Mouse (Mus musculus) heart, adult 18-20 months (tissue): ENCODE results near the gene Spsb1. TPM values are rescaled to one million over a fixed set of nuclear protein-coding genes. Genes with fewer than 3 reads are reported as not detected.

Experiments
- DNase-seq, 2 experiments: peaks; one replicate each; pipeline ENCODE4 v3.0.0; 2021 to 2022; ENCODE audit warnings: mixed read lengths in 1 of 2
- total RNA-seq, 2 experiments: library from RNA; stranded (reverse); gene quantifications; 2 replicates each; pipeline ENCODE4 v1.2.3; 2021

Gene Spsb1
- total RNA-seq, 2 experiments from 2014 or later, result 34.1 to 41.4 TPM

DNA sequence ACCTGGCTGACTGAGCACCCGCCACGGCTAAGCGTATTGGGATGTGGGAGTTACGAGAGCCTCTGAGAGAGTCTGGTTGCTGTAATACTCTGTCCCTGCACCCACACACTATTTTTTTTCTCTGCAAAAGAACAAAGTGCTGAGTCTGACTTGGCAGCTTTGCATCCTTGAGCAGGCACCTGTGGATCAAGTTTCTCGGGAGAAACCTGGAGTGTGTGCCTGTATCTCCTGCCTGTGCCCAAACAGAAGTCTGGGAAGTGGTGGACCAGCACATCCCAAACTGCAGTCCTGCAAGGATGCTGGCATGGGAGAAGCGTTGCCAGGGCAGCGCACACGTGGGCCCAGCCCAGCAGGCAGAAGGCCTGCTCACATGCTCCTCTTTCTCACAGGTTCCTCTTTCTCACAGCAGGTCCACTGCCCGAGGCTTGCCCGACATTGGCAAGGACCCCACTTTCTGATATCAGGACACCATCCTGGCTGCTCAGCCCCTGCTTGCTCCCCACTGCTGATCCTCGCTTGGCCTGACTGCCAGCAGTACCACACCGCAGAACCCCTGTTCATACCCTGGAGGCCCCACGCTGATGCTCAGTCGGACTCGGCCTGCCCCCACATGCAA, 36.3 kb downstream of the Spsb1 start:
- DNase-seq, result no peak

DNA sequence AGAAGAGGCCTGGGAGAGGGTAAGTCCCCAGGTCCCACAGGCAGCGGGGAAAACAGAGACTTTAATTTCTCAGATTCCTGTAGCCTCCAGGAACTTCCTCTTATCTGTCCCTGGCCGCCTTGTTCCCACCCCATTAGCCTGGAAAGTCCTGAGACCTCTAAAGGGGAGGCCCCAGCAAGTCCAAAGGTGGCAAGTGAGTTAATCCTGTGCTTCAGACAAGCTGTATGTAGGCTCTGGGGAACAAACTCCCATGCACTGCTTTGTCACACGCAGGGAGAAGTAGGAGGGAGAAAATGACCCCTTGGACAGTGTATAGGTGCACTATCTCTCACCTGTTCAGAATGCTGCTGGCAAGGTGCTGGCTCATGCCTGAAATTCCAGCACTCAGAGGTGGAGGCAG, 38.0 kb downstream of the Spsb1 start:
- DNase-seq, result no peak

DNA sequence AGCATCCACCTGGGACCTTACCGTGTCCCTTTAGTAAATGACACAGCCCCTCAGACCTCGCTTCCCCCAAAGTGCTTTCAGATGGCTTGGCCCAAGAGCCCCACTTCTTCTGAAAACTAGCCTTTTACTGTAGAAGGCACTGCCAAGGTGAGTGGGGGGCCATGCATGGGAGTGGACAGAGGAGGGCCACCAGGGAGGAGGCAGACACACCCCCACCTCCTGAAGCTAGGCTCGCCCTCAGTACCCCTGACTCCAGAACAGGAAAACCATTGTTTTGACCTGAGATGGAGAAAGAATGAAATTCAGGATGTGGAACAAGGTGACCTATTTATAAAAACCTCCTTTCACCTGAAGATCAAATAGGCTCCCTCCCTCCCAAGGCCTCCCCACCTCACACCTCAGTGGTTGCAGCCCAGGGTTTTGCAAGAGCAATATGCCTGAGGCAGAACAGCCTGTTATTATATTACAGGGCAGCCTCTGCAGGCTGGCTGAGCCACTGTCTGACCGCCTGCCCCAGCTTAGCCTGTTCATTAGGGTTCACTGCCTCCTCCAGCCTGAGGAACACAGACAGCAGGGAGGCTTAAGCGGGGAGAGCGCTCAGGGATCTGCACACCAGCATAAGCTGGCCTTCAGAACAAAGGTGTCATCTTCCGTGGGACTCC, 41.0 kb downstream of the Spsb1 start:
- no peak for DNase-seq

DNA sequence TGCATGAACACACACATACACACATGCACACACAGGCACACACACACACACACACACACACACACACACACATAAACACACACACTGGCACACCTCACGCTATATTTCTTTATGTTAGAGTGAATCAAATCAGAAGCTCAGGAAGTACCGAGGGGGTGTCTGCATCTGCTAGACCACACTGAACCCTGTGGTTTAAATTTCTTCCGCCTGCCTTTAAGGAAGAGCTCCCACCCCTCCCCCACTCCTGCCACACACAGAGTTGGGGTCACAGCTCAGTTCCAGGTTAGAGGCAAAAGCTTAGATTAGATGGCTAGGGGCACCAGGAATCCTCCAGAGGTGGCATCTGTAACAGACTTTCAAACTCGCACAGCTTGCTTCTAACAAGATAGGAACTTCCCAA, 42.4 kb downstream of the Spsb1 start:
- DNase-seq, result no peak

DNA sequence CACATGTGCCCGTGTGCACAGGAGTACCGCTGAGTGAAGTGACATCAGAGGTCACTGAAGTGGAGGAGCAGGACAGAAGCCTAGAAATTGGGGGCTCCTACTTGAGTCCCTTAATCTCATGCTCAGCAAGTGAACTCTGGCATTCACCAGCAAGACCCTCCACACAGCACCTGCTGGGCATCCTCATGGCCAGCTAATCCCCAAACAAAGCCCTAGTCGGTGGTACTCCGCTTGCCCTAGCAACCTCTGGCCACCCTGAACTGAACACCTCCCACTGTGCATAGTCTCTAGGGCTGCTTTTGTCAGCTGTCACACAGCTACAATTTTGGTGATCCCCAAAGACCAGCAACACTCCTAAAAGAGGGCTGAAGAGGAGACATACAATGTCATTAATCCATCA, 44.3 kb downstream of the Spsb1 start:
- DNase-seq, result no peak

DNA sequence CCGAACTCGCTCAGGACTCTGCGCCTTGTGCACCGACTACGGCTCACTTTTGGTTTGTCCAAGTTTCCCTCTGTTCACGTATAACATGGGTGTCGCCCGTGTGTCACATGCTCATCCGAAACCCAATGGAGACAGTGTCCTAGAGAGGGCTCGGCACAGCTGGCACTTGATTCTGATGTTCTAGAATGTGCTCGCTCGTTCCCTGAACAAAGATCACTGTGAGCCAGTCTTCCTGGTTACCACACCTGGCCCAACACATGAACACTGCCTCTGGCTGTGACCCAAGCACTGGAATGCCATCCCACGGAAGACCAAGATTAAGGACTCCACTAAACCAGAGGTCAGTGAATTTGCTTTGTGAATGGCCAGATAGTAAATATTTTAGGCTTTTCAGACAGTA, 45.3 kb downstream of the Spsb1 start:
- no peak for DNase-seq

DNA sequence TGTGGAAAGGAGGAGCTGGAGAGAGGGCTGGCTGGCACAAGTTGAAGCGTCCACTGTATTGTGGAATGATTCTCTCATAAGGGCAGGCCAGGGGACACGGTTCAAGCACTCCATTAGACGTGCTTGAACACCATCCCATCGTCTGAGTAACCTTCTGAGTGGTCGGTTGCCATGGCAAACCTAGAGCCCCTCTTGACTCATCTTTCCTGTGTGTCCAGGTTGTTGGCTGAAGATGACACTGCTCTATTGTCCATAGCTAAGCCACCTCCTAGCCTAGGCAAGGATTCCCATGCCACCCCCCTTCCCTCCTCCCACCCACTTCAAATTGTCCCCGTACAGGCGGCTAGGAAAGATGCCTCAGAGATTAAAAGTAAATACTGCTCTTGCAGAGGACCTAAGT, 45.9 kb downstream of the Spsb1 start:
- no peak for DNase-seq

DNA sequence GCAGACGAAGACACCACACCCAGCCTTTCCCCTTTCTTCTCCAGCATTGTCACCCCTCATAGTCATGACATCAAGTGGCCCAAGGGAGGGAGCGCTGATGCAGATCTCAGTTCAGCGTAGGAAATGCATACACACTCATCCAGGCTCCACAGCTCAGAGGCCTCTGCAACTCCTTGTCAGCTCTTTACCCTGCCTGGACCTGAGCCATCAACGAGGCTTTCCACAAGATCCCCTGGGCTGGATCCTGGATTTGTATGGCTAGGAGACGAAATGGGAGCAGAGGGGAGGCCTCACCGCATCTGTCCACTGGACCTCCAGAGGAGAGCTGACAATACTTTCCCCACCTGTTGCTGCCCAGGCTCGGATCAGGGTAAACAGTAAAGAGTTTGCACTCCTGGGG, 47.2 kb downstream of the Spsb1 start:
- no peak for DNase-seq

DNA sequence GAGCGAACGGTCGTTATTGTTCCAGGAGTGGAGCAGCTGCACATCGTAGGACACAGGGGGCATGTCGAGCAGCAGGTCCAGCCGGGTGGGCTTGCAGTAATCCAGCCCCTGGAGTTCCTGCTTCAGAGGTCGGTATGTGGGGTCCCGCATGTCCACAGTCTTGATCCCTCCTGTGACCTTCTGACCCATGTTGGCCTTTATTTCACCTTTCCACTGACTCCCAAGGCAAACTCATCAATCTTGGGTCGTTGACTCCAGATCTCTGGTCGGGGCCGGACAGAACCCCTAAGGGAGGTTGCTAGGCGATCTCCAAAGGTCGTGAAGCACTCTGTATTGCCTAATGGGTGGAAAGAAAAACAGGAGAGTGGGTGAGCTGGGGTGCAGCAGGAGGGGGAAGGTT, 47.9 kb downstream of the Spsb1 start:
- no peak for DNase-seq

DNA sequence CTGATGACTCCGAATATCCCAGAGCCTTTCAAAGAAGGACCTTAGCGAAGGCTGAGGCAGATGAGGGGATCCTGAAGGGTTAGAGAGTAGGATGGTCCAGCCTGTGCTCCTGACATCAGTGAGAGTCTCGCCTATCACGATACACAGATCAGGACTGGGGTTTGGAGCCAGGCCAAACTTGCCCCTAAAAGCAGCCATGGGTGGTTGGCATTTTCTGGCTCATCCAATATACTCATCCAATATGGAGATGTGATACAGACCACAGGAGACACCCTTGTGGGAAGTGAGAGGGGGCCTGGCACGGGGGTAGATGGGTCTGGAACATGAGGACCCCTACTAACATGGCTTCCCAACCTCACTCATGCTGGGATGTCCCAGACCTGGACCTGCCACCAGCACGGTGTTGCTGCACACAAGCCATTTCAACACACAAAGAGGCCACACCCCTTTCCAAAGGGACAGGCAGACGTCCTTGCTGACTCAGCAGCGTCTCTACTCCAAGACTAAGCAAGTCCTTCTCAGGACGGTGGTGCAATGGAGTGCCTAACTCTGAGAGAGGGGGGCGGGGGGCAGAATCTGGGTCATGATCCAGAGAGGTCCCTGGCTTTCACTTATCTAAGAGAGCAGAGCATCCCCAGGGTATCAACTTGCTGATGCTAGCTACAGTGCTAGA, 49.4 kb downstream of the Spsb1 start:
- DNase-seq, result no peak

DNA sequence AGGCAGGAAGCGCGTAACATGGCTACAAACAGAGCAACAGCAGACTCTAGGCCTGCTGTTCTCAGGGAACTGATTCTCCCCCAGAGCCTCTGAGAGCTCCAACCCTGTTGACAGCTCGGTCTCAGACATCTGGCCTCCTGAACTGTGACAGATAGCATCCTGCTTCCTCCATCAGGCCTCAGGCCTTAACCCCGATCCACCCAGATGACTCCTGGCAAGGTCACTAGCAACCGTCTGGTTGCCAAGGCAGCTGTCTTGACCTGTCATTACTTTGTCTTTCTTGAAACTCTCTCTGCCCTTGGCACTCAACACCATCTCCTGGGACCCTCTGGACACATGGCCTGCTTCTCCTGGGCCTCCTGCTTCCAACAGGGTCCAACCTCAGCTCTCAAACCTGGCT, 51.8 kb downstream of the Spsb1 start:
- peak; percentile 78 to 88 for DNase-seq

DNA sequence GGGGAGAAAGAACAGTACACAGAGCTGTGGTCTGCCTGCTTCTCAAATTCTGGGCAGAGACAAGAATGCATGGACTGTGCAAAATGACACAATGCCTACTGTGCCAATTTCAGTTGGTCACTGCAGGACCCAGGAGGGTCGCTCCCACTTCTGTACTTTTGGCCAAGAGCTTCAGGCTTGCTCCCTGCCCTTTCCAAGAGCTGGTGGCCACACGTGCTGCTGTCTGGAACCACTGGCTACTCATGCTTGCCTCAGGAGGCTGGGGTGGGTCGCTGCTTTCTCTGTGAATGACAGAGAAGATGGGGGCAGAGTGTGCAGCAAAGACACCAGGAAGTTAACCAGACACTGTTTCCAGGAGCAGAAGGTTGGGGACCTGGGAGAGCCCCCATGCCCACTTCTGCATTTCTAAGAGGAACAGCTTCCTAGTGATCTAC, 53.5 kb downstream of the Spsb1 start:
- no peak for DNase-seq

DNA sequence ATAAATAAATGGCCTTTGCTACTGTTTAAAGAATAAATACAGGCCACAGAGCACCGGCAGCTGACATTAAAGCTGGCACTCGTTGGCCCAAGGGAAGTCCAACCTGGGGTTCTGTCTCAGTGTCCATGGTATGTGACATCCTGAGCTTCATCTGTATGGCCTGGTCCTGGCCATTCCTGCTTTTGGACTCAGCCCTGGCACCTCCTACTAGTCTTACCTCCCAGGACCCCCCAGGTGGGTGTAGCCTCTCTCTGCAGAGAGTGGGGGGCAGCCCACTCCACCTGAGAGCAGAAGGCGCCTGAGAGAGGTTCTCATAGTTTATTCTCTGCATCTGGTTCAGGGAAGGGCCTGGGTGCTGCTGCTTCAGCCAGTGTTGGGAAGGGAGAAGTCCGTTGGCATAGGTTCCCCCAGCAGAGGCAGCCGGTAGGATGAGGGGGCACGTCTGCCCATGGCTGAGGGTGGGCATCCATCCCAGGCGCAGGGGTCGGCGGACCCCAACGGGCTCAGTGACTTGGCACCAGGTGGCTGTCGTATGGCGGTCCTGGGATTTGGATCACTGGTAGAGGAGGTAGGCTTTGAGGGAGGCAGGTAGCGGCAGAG, 57.1 kb downstream of the Spsb1 start:
- no peak for DNase-seq

DNA sequence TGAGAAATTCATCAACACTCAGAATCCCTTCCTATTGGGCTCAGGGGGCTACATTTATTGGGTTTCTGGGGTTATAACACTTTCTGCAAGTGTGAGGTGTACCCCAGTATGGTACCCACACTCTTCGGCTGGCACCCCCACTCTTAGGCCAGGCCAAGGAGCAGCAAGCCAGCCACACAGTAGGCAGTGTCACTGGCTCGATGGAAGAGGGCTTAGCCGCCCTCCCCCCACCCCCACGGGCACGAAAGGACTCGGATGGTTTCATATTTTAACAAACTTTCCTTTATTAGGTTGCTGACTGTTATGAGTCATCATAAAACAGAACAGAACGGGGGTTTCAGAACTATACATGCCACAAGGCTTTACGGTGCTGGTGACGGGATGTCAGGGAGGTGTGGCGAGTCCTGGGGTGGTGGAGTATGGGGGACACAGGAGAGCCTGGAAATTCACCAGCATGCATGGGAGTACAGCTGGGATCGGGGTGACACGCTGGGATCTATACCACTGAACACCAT, 58.8 kb downstream of the Spsb1 start:
- DNase-seq, result no peak

DNA sequence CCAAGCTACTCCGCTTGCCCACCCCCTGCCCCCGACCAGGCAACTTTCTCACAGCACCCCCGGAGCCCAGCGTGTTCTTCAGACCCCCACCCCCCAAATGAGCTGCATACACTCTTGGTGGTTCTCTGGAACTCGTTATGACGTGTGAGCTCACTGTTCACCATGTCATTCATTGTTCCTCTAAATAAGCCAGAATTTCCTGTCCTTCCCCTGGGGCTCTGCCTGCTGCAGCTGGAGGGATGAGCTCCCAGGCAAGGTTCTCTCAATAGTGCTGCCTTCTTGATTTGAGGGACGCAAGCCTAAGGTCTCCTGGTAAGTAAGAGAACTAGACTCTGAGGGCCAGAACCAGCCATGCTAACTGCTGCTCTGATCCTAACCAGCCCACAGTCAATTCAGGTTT, 59.6 kb downstream of the Spsb1 start:
- DNase-seq, result no peak

DNA sequence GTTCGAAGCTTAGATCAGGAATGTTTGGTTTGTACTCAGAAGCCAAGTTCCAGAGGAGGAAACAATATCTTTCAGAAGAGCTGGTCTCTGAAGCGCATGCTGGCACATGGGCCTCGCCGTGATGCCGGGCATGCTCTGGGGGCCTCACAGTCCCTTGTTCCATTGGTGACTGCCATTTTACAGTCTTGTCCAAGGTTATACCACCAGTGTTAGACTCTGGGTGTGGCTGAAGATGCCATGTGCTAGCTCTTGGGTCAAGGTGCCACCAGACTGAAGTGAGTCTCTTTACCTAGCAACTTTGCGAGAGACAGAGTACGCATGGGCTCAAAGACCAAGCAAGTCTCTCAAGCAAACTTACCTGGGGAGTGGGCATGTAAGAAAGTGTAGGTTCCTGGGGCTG, 60.5 kb downstream of the Spsb1 start:
- DNase-seq, result no peak

DNA sequence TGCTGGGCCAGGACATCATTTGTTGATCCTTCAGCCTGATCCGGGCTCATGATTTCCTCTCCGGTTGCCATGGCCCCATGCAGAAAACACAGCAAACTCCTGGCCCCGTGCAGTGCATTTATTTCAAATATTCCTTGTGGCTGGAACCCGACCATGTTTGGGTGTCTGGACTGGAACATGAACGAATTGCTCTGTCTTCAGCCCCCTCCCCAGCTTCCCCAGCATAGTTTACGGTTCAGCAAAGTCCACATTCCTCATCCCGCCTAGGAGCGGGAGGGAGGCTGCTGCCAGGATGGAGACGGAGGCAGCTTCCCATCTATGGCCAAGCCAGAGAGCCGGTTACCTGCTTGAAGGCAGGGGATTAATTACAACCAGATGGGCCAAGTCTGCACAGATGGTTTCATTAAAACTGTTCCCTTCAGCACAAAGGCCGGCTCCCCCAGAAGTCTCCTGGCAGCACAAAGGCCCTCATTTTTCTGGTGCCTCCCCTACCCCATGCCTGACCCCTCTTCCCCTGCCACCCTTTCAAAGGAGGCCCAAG, 61.2 kb downstream of the Spsb1 start:
- peak in 1 of 2 experiments; percentile 40 for DNase-seq

DNA sequence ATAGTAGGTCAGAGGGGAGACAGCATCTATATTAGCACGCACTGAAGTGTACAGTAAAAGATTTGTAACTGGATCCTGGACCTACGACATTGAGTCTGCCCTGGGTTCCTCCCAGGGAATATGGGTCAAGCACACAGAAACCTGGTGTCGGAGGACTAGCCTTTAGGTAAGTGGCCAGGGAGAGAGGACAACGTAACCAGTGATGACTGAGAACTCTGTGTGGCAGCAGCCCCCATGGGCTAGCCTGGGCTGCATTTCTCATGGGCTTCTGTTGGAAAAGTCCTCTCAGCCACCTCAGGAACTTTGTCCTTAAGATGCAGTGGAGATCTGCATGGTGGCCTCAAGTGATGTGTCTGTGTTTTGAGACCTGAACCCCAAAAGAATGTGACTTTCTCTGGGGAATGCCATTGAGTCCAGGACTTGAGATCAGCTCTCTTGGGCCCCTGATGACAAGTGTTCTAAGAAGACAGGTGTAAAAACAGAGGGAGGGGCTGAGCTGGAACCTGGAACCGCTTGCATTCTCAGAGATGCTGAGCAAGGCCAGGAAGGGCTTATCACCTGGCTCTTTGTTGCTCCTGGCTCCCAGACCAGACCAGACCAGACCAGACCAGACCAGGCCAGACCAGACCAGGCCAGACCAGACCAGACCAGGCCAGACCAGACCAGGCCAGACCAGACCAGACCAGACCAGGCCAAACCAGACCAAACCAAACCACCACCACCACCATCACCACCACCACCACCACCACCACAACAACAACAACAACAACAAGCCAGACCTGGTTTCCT, 63.5 kb downstream of the Spsb1 start:
- no peak for DNase-seq

DNA sequence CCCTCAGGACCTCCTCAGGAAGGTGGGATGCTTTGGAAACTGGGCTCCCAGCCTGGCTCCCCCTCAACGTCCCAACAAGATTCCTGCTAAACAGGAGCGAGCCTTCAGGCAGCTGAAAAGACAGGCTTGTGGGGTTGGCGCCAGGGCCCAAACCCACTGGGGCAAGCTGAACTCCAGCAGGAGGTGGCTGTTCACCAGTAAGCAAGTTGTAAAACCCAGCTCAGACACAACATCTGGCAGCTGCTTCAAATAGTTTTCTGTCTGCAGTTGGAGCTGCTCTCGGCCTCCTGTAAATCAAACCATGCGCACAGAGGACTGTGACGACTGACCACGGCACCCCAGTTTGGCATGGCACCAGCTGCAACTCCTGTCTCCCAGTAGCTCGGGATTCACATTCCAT, 64.3 kb downstream of the Spsb1 start:
- peak; percentile 73 to 80 for DNase-seq

DNA sequence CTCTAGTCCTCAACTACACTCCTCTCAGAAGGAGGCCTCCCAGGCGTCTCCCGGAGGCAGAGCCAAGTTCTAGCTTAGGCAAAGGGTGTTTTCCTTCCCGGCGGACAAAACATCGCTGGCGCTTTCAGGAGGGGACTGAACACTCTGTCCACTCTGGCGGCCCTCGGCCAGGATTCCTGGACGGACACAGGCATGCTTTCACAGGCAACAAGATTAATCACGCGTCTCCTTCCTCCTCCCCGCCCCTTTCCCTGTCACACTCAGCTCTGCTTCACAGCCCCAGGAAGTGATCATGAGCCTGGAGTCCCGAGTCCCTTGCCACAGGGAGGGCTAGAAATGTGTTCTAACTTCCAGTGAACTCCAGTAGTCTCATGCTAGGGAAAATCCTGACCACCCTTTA, 65.0 kb downstream of the Spsb1 start:
- peak; percentile 96 to 98 for DNase-seq

DNA sequence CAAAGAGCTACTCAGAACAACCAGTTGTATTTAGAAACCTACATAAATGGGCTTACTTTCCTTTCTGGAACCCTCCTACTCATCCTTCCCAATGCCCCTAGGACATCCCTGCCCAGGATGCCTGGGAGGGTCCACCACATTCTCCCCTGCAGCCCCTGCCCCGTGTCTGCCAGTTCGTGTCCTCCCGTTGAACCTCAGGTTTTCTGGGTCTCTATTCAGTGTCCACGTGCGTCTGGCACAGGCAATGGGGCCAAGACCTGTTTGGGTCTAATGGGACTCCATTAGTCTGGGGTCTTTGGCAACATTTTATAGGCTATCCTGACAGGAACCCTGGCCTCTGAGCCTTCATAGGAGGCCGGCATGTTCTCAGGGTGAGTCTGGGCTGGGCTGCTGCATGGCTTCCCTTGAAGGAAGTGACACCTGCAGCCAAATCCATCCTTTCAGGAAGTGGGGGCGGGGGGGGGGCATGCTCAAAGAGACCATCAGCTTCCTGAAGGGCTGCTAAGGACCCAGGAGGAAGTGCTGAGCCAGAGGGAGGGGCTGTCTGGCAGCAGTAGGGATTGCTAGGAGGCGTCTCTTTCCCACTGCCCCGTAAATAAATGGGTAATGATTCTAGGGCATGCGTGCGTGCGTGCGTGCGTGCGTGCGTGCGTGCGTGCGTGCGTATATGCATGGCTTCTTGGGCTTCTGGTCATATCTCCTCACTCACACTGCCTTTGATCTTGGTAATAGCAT, 65.9 kb downstream of the Spsb1 start:
- DNase-seq, result peak; percentile 54 to 69
